Mouse (Mus musculus): ENCODE measurements around the gene Ikzf5. TPM values are rescaled to one million over a fixed set of nuclear protein-coding genes. Genes with fewer than 3 reads are reported as not detected.

Gene Ikzf5
- 11.6 and 13.0 TPM in 2 replicates for polyA plus RNA-seq (2021; fragmentation: Nextera tagmentation)
- long read RNA-seq, experiment 1, full-length matches to known transcripts, result 2 of 8 reads
- long read RNA-seq, experiment 1, partial matches to known transcripts, result 2 of 8 reads
- long read RNA-seq, experiment 1, other reads (novel, unspliced or antisense), result 4 of 8 reads
- long read RNA-seq, experiment 2, full-length matches to known transcripts, result 57 of 64 reads
- long read RNA-seq, experiment 2, partial matches to known transcripts, result 0 of 64 reads
- long read RNA-seq, experiment 2, other reads (novel, unspliced or antisense), result 7 of 64 reads

GRCm38 (mm10) chr7:131410416-131411058 is at the start of gene Ikzf5, which contains the start of gene Acadsb:
Gene Ikzf5 (minus strand): TSS chr7:131410521.
Gene Acadsb (plus strand): TSS chr7:131410601.

GRCm38 (mm10) chr7:131370648-131371469 is 39.5 kb downstream of the Ikzf5 start, which contains the start of gene Pstk:
Gene Pstk (plus strand): TSS chr7:131371141.

GRCm38 (mm10) chr7:131362615-131363300 is 47.6 kb downstream of the Ikzf5 start, which contains the start of gene 2310057M21Rik:
Gene 2310057M21Rik (minus strand): TSS chr7:131362759.

Other genes with a start within 250 kb of the Ikzf5 start
- 0.05 TPM in 1 of 2 replicates, not detected in the other for gene 5430419D17Rik, start 236.1 kb downstream of the Ikzf5 start, polyA plus RNA-seq (2021; fragmentation: Nextera tagmentation)
- 0.11 TPM in 2 replicates for gene Cuzd1, start 88.2 kb downstream of the Ikzf5 start, polyA plus RNA-seq (2021; fragmentation: Nextera tagmentation)
- gene Fam24b, start 81.0 kb downstream of the Ikzf5 start, polyA plus RNA-seq (2021; fragmentation: Nextera tagmentation), result not detected in 2 replicates
- gene Fam24a, start 76.7 kb downstream of the Ikzf5 start, polyA plus RNA-seq (2021; fragmentation: Nextera tagmentation), result 0.21 TPM in 1 of 2 replicates, not detected in the other
- 21.3 and 21.7 TPM in 2 replicates for gene 2310057M21Rik, start 47.8 kb downstream of the Ikzf5 start, polyA plus RNA-seq (2021; fragmentation: Nextera tagmentation)
- 44.6 and 53.0 TPM in 2 replicates for gene Pstk, start 39.4 kb downstream of the Ikzf5 start, polyA plus RNA-seq (2021; fragmentation: Nextera tagmentation)
- gene Acadsb, start 80 bp upstream of the Ikzf5 start, polyA plus RNA-seq (2021; fragmentation: Nextera tagmentation), result 45.5 and 49.5 TPM in 2 replicates
- not detected in 2 replicates for gene Hmx3, start 132.3 kb upstream of the Ikzf5 start, polyA plus RNA-seq (2021; fragmentation: Nextera tagmentation)
- gene Hmx2, start 138.3 kb upstream of the Ikzf5 start, polyA plus RNA-seq (2021; fragmentation: Nextera tagmentation), result not detected in 2 replicates
- 125 and 136 TPM in 2 replicates for gene Bub3, start 149.7 kb upstream of the Ikzf5 start, polyA plus RNA-seq (2021; fragmentation: Nextera tagmentation)